Mouse (Mus musculus) right cerebral cortex, postnatal 10 days (tissue): Measurements from ENCODE around the gene Atp5k.

ENCODE experiments used
- DNase-seq, 2 experiments: peaks; one replicate each; pipeline ENCODE4 v3.0.0; 2021; ENCODE audit warnings: low spot score in 2 of 2

Atp5k gene

GRCm38 (mm10) chr5:108433804-108434587, at the start of gene Atp5k:
TSS of gene Atp5k (minus strand) at chr5:108434448.
- DNase-seq, result peak; percentile 96 to 97

GRCm38 (mm10) chr5:108483006-108483405, 48.8 kb upstream of the Atp5k start:
- DNase-seq, result no peak

DNA sequence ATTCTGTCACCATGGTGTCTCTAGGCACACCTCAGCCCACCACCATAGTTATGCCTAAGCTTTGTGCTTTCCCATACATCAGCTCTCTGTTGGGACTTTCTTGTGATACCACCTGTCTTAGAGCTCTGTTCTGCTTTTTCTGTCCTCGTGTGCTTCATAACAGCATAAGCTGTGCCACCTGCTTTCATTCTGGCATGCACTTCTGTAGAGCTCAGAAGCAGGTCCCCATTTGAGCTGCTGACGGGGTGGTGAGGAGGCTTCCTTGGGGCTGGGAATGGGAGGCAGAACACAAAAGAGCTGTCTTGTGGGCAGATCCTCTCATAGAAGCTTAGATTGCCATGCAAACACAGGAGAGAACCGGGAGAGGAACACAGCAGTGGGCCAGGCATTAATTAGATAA, 41.7 kb upstream of the Atp5k start:
- peak in 1 of 2 experiments; percentile 33 for DNase-seq

DNA sequence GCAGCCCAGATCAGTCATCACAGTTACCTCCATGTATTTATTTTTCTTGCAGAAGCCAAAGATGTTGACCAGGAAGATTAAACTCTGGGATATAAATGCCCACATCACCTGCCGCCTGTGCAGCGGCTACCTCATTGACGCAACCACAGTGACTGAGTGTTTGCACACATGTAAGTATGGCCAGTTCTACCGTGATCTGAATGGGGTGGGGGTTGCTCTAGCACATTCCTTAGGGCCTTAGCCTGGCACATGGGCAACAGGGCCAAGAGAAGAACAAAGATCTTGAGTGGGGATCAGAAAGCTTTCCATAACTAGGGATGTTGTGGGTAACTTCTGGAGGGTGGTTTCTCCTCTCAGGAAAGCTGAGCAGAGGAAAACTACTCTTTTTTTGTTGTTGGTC, 39.5 kb upstream of the Atp5k start:
- DNase-seq, result no peak

DNA sequence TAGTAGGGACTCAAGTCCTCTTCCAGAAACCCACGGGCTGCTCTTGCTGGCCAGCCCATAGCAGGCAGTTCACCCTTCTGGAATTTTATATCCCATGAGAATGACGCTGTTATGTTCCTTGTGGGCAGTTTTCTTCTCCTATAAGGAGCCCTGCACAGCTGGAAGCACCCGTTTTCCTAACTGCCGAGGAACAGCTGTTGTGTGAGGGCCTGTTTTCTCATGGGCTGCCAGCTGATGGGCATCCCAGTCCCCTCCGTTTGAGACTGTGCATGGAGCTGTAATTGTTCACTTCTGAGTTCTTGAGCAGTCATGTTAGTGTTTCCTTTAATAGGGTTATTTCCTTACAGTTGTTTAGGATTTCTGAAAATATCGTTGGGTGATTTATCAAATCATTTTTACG, 35.4 kb upstream of the Atp5k start:
- DNase-seq, result no peak

DNA sequence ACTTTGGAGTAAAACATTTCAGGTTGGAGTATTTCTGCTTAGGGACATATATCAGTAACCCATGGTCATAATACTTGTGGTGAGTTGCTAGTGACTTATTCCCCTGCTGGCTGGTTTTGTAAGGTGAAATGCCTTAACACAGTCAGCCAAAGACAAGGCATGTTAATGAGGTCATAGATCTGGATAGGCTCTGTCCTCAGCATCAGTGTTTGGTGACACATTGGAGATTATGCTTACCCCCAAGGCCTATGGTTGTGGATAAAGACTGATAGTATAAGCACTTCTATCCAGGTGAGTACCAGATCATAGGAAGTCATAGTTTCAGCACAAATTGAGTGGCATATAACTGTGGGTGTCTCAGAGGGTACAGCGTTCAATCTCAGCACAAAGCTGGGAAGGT, 32.4 kb upstream of the Atp5k start:
- DNase-seq, result no peak

- DNase-seq, result no peak
These were observed 31.1 kb upstream of the Atp5k start for GRCm38 (mm10) chr5:108465131-108465891.

DNA sequence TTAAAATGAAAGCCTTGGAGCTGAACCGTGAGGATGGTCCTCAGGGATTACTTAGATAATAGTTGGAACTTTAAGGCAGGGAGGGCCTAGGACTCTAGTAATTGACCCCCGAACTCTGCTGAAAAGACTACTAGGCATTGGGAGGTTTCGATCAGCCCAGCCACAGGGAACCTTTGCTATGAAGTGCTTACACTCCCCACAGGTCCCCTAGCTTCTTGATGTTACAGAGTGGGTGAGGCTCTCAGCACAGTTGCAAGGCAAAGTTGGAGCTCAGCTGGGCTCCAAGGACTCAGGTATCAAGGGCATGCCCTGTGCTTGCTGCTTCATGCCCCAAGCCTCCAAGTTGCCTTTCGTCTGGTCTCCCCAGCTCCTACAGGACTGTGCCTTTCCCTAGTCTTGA, 28.2 kb upstream of the Atp5k start:
- DNase-seq, result no peak

DNA sequence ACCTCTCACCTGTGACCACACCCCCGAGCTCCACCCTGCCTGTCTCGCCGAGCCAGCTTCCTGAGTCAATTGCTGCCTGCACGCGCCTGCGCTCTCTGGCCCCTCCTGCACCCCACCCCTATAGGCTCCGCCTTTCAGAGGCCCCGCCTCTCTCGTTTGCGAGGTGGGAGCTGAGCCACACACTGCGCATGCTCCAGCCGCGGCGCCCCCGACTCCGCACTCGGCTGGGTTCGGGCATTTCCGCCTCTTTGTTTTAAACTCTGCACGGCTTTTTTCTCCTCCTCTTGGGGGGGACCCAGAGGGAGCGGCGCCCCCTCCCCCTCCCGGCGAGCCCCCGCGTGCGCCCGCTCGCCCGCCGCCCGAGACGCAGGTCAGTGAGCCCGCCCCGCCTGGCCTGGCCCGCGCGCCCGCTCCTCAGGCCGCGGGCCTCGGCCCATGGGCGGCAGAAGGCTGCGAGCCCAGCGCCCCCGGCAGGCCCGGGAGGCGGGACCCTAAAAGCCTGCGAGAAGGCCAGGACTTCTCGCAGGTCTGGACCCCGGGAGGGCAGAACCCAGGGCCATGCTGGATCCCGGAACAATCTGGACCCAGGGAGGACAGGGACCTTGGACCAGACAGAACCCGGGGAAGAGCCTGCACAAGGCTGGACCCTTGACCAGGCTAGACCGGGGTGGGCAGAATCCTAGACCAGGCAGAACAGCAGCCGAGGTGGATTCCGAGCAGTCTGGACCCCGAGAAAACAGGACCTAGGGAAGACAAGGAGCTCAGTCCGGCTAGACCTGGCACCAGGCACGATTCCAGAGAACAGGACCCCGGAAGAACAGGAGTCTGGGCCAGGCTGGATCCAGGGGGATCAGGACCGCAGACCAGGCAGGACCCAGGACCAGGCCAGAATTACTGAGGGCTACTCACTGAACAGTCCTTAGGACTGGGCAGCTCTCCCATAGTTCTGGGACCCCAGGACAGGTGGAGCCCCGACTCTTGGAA, 27.1 kb upstream of the Atp5k start, which contains the start of gene Pcgf3:
TSS of gene Pcgf3 (plus strand) at position 151 of the 984 bp plus-strand sequence.
- peak; percentile 97 to 98 for DNase-seq

- DNase-seq, result no peak
These were observed 26.2 kb upstream of the Atp5k start for GRCm38 (mm10) chr5:108460461-108460860.

- no peak for DNase-seq
These were observed 24.5 kb upstream of the Atp5k start for GRCm38 (mm10) chr5:108458706-108459105.

GRCm38 (mm10) chr5:108454094-108454493, 19.8 kb upstream of the Atp5k start:
- DNase-seq, result no peak

DNA sequence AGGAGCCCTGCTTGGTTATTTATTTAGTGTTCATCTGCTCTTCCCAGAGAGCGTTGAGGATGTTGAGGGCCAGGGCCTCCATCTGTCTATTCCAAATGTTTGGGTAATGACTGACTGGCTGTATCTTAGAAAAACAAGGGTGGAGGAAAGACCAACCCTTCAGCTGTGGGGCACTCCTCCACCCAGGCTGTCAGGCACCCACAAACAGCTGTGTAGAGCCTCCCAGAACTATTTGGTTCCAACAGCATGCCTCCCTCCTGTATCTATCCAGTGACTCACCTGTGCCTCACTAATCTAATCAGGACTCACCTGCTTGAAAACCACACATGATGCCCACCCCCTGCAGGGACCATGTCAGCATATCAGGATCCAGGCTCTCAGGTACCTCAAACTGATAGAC, 18.2 kb upstream of the Atp5k start:
- DNase-seq, result no peak

- DNase-seq, result no peak
These were observed 17.4 kb upstream of the Atp5k start for GRCm38 (mm10) chr5:108451611-108452010.

- no peak for DNase-seq
These were observed 16.7 kb upstream of the Atp5k start for GRCm38 (mm10) chr5:108450837-108451540.

GRCm38 (mm10) chr5:108448785-108449668, 14.8 kb upstream of the Atp5k start, which contains the start of gene Mfsd7a:
TSS of gene Mfsd7a (minus strand) at chr5:108448891.
- peak in 1 of 2 experiments; percentile 27 for DNase-seq

GRCm38 (mm10) chr5:108447857-108448256, 13.6 kb upstream of the Atp5k start:
- DNase-seq, result no peak

DNA sequence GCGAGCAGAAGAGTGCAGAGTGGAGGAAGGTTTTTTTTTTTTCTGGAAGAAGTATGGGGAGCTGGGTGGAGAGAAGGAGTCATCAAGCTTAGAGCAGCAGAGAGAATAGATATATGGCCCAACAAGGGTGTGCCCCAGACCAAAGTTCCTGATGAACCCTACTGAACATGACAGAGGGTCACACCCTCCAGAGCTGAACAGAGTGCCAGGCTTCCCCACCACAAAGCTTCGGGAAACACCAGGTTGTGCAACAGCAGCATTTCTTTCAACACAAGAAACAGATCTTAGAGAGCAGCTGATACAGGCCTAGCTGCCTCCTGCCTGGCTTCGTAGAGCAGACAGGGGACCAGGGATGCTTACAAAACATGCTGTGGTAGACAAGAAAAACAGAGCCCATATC, 12.7 kb upstream of the Atp5k start:
- DNase-seq, result no peak

GRCm38 (mm10) chr5:108436101-108436500, 1.9 kb upstream of the Atp5k start:
- no peak for DNase-seq

- no peak for DNase-seq
These were observed 3.1 kb downstream of the Atp5k start for GRCm38 (mm10) chr5:108431196-108431595.
